Mouse (Mus musculus) kidney, adult 2 months (tissue): ENCODE data around the gene Grid2ip.

Source experiments
- CTCF ChIP-seq: fragments of 200-500 bp; conservative IDR thresholded peaks from 2 replicates; pipeline ENCODE4 v1.5.1; 2011; ENCODE audit warnings: low read depth, mild to moderate bottlenecking, control low read depth, low read length, moderate library complexity, mixed read lengths; ENCODE audit not compliant: insufficient read depth, insufficient read length
- POLR2A ChIP-seq: fragments of 200-500 bp; IDR thresholded peaks from one replicate; pipeline ENCODE4 v1.6.1; 2011; ENCODE audit warnings: low read depth, low read length, control low read depth

DNA sequence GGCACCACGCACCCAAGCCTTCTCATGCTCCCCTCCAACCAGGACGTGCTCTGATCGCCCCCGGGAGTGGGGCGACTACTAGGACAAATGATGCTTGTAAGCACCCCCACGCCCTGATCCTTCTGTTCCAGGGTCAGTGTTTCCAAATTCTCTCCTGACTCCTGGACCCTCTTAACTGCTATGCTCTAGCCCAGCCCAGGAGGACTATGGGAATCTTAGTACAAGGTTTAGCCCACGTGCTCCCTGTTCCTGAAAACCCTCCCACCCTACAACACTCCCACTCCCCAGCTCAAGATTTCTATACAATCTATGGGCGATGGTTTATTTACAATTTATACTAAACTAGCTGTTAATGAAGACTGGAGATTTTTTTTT is 41.6 kb upstream of the Grid2ip start:
- TF ChIP-seq CTCF, result no peak
- no peak for TF ChIP-seq POLR2A
